Mouse (Mus musculus) induced T-regulatory cell, adult 2 months (primary cell): Measurements from ENCODE around the gene Npm3.
A peak's percentile ranks its signal among the peaks of the same experiment; 100 is the strongest.

Experiments
- DNase-seq: peaks from one replicate; pipeline ENCODE4 v3.0.0-alpha.2; 2012; ENCODE audit warnings: low read depth

Npm3 gene

GRCm38 (mm10) chr19:45749243-45750043, at the start of gene Npm3:
Gene Npm3 (minus strand): TSS chr19:45749591.
- peak; percentile 95 for DNase-seq

DNA sequence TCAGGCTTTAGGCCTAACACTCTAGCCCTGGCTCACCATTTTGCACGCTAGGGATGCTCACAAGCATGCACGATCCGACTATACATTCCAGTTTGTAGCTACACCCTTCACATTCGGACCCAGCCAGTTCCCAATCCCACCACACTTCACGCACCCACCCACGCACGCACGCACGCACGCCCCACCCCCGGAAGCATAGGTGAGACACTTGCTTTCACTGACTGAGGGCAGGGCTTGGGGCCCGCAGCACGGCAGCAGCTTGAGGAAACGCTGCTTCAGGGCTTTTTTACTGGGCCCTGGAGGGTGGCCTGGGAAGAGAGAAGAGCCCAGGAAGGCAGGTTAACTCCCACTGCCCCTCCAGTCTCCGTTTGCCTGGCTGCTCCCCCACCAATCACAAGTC, 47.5 kb upstream of the Npm3 start:
- DNase-seq, result peak; percentile 83

GRCm38 (mm10) chr19:45796061-45796556, 46.7 kb upstream of the Npm3 start:
- DNase-seq, result peak; percentile 88

GRCm38 (mm10) chr19:45795406-45795944, 46.1 kb upstream of the Npm3 start:
- peak; percentile 42 for DNase-seq

DNA sequence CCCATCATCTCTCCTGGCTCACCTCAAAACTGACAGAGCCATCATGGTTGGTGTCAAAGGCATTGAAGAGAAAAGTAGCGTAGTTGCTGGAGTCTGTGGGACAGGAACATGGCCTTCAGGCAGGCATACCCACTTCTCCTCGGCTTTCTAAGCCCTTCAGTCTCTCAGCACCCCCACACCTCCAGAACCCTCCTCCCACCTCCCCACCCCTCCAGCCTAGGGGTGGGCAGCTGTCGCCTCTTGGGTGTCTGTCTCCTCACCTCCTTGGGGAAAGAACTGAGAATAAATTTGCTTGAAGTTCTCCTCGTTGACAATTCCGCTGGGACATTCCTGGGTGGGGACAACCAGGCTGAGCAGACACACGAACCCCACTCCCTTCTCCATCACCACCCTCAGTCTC, 45.3 kb upstream of the Npm3 start:
- no peak for DNase-seq

- DNase-seq, result no peak
Observed at GRCm38 (mm10) chr19:45792404-45792803, 43.0 kb upstream of the Npm3 start.

- peak; percentile 77 for DNase-seq
Observed at GRCm38 (mm10) chr19:45789888-45790874, 40.8 kb upstream of the Npm3 start.

GRCm38 (mm10) chr19:45789365-45789764, 40.0 kb upstream of the Npm3 start:
- no peak for DNase-seq

DNA sequence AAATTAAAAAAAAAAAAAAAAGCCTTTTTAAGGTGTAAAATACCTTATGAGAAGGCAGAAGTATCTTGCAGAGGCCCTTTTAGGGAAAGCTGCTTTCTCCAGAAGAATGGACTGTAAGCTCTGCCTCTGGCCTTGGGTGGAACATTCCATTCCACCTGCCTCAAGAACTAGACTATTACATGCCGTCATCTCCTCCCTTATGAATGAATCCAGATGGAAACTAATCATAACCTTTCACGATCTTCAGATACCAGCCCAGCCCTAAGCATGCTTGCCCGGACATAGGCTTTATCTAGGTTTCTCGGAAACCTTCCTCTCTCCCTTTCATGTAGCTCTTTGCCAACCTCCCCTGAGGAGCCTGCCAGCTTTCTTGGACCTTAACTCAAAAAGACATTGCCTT, 38.9 kb upstream of the Npm3 start:
- no peak for DNase-seq

DNA sequence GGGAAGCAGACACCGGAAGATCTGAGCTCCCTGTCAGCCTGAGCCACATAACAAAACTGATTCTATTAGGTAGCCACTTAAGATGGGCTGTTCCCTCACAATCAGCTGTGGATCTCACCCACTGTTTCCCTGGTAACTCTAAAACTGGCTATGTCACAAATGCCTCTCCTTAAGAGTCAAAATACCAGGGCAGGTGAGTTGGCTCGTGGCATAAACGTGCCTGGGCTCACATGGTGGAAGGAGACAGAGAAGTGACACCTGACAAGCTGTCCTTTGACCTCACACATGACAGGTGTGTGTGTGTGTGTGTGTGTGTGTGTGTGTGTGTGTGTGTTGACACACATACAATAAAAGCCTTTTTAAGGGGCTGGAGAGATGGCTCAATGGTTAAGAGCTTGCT, 38.1 kb upstream of the Npm3 start:
- DNase-seq, result no peak

DNA sequence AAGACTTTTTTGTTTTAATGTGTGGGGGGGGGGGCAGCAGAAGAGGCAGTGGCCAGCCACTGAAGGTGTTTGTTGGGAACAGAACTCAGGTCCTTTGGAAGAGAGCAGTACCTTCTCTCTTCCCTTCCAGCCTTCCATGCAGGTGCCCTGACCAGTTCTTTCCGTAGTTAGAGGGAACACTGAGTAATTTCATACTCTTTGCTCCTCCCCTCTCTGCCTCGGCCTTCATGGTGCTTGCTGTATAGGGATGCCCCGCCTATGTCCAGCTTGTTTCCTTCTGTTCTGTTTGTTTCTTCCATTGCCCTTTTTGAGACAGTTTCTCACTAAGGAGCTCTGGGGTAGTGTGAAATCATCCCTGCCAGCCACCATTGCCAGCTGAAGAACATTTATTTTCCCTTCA, 36.1 kb upstream of the Npm3 start:
- no peak for DNase-seq

GRCm38 (mm10) chr19:45783933-45784576, 34.7 kb upstream of the Npm3 start:
- DNase-seq, result no peak

DNA sequence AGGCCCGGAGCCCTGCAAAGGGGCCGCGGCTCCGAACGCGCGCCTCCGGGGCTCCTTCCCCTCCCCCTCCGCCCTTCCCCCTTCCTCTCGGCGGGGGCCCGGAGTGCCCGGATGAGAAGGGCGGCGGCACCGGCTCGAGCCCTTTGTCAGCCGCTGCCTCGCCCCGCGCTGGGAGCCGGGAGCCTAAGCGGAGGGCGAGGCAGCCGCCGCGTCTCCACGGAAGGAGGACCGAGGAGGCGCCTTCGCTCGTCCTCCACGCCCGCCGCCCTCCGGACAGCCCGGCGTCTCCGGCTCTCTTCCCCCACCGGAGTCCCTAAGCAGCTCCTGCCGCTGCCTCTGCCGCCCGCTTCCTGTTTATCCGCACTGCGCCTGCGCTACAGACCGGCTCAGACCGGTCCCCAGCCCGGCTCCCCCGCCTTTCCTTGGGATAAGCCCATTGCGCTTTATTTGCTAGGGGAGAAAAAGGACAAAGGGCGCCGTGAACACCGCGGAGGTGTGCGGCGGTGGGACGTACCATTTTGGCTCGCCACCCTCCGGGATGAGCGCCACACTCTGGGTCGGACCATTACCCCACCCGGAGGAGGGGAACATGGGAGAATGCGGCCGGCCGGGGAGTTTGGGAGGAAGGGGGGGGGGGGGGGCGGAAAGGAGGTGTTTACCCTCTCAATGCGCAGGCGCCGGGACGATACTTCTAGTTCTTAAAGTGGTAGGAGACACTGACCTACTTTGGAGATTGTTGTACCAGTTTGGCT, 34.0 kb upstream of the Npm3 start, which contains the start of gene Mgea5:
Gene Mgea5 (minus strand): TSS at position 657 of the 752 bp plus-strand sequence.
- peak; percentile 99 for DNase-seq

GRCm38 (mm10) chr19:45782315-45783001, 33.1 kb upstream of the Npm3 start:
- DNase-seq, result peak; percentile 80

GRCm38 (mm10) chr19:45781676-45782075, 32.3 kb upstream of the Npm3 start:
- no peak for DNase-seq

DNA sequence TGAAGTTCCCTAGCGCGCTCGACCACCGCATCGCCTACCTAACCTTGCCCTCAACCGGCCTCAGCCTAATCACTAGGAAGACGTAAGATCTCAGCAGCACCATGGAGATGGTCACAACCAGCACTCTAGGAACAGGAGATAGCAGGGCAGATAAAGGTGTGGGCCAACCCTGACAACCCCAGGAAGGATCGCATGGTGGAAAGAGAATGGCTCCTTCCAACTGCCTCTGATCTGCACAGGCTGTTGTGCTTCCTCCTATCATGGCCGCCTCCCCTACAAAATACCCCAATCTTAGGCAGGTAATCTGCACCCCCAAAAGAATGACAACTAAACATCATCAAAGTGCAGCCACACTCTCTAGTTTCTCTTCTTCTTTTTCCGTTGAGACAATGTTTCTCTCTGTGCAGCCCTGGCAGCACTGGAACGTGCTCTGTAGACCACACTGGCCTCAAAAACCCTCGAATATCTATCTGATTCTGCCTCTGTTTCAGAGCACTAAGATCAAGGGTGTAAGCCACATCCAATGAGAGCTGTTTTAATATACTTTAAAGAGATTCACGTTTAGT, 31.0 kb upstream of the Npm3 start:
- DNase-seq, result peak; percentile 44

DNA sequence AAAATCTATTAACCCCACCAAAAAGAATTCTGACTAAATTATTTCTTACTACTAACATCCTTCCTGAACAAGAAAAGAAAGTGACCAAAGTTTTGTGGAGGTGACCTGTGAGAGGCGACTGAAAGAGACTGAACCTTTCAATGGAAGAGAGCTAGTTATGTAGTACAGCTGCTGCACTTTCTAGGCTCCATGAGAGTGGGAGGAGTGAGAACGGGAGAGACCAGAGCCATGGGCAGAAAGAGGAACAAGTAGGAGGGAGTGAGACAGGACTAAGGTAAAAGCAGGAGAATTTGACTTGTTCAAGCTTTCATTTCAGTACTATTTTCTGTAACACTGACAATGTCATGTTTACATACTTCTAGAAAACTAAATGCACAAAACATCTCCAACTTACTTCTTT, 26.1 kb upstream of the Npm3 start:
- DNase-seq, result no peak

- no peak for DNase-seq
Observed at GRCm38 (mm10) chr19:45771501-45771900, 22.1 kb upstream of the Npm3 start.

GRCm38 (mm10) chr19:45760810-45761209, 11.4 kb upstream of the Npm3 start:
- DNase-seq, result no peak

GRCm38 (mm10) chr19:45758671-45759070, 9.3 kb upstream of the Npm3 start:
- no peak for DNase-seq
